Mouse (Mus musculus) megakaryocyte, embryonic 14.5 days (primary cell): ENCODE results near the gene Gm17416.

Experiments
- FLI1 ChIP-seq: IDR thresholded peaks from 2 replicates; pipeline ENCODE4 v1.6.1; 2012; ENCODE audit warnings: low read length, inconsistent platforms, mixed read lengths
- GATA1 ChIP-seq: IDR thresholded peaks from 3 replicates; pipeline ENCODE4 v1.6.1; 2012; ENCODE audit warnings: mixed read lengths, low read length, inconsistent platforms, borderline replicate concordance

DNA sequence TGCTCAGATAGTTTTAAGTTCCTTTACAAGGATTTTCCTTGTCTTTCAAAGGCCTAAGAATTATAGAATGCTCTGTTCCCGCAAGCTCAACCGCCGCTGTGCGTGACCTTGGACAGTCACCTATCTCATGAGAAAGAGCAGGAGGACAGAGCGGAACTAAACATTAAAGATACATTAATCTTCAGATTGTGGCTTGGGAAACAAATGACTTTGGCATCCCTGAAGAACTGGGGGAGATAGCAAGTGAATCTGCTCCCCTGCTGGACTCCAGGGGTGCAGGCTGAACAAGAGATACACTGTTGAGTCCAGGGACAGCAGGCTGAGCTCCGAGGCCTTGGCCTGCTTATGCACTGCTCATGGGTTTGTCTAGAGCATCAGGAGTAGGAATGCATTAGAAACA, 30.9 kb downstream of the Gm17416 start:
- TF ChIP-seq GATA1 (no peak), FLI1 (no peak)
